Mouse (Mus musculus) C2C12 (cell line): ENCODE results near the gene Ugt1a10.

Experiments
- CEBPB ChIP-seq: IDR thresholded peaks from one replicate; pipeline ENCODE4 v1.6.1; 2011; ENCODE audit warnings: low read depth, mild to moderate bottlenecking, control low read depth, moderate library complexity
- CTCF ChIP-seq: IDR thresholded peaks from one replicate; pipeline ENCODE4 v1.5.1; 2011; ENCODE audit not compliant: control insufficient read depth, insufficient read depth, insufficient read length
- MAX ChIP-seq: IDR thresholded peaks from one replicate; pipeline ENCODE4 v1.6.1; 2011; ENCODE audit warnings: mild to moderate bottlenecking, control low read depth
- MYOD1 ChIP-seq: IDR thresholded peaks from one replicate; pipeline ENCODE4 v1.6.1; 2011; ENCODE audit warnings: low read depth; ENCODE audit not compliant: control insufficient read depth, insufficient read length
- USF1 ChIP-seq: IDR thresholded peaks from one replicate; pipeline ENCODE4 v1.6.1; 2011; ENCODE audit warnings: low read depth, mild to moderate bottlenecking, control low read depth, moderate library complexity

- TF ChIP-seq CTCF (no peak), MAX (no peak), CEBPB (no peak), USF1 (no peak), MYOD1 (no peak)
Measured at GRCm38 (mm10) chr1:88264869-88265240, 209.7 kb downstream of the Ugt1a10 start.
